Mouse (Mus musculus) liver, embryonic 16.5 days (tissue): ENCODE data around the gene AC124502.3. TPM values are rescaled to one million over a fixed set of nuclear protein-coding genes. Genes with fewer than 3 reads are reported as not detected.
"Not testable (repeated sequence)": the region's sequence is repeated elsewhere in the genome, so short reads cannot be mapped to it uniquely, and the experiment has no call there.

Experiments used
- ATAC-seq: fragments of 200-750 bp; cut with Nextera tagmentation; 2 replicates; pipeline ENCODE4 v1.8.0; 2017; ENCODE audit warnings: low read depth, mild to moderate bottlenecking, moderate number of reproducible peaks, moderate library complexity
- H3K27ac ChIP-seq: fragments of 300-500 bp; sonication (generic); 2 replicates; pipeline ENCODE4 v1.5.1; 2014; ENCODE audit warnings: mild to moderate bottlenecking, low read length
- H3K27me3 ChIP-seq: fragments of 300-500 bp; sonication (generic); 2 replicates; pipeline ENCODE4 v1.6.1; 2014; ENCODE audit warnings: low read depth, low read length, mixed read lengths; ENCODE audit not compliant: control insufficient read depth, insufficient read depth
- H3K36me3 ChIP-seq: fragments of 300-500 bp; sonication (generic); 2 replicates; pipeline ENCODE4 v1.6.1; 2014; ENCODE audit warnings: mild to moderate bottlenecking; ENCODE audit not compliant: control insufficient read depth, insufficient read depth
- H3K4me1 ChIP-seq: fragments of 300-500 bp; sonication (generic); 2 replicates; pipeline ENCODE4 v1.6.1; 2014; ENCODE audit warnings: low read depth, low read length, mixed read lengths; ENCODE audit not compliant: control insufficient read depth
- H3K4me2 ChIP-seq: fragments of 300-500 bp; sonication (generic); 2 replicates; pipeline ENCODE4 v1.6.1; 2014; ENCODE audit warnings: low read depth, low read length, mixed read lengths
- H3K4me3 ChIP-seq: fragments of 300-500 bp; sonication (generic); 2 replicates; pipeline ENCODE4 v1.5.1; 2014; ENCODE audit warnings: low read depth, mild to moderate bottlenecking, low read length
- H3K9ac ChIP-seq: fragments of 300-500 bp; sonication (generic); 2 replicates; pipeline ENCODE4 v1.6.1; 2014; ENCODE audit warnings: low read depth, low read length
- H3K9me3 ChIP-seq: fragments of 300-500 bp; sonication (generic); replicated peaks from 2 replicates; pipeline ENCODE4 v1.6.1; 2016; ENCODE audit warnings: low read length; ENCODE audit not compliant: control insufficient read depth
- WGBS: fragments of 180-500 bp; shearing (Covaris S2); extraction: QIAGEN DNeasy Blood & Tissue Kit; methylation state at CpG from one replicate; pipeline ENCODE4 v1.1.7; 2014; ENCODE audit not compliant: insufficient replicate concordance; 5-methylcytosine and 5-hydroxymethylcytosine counted together
- polyA plus RNA-seq: library from polyadenylated mRNA; unstranded; fragments of >200 nt; fragmentation: Nextera tagmentation; extraction: Ambion mirVana; gene quantifications from 2 replicates; pipeline ENCODE4 v1.2.1, GENCODE M21; 2015

Gene AC124502.3
- polyA plus RNA-seq, 1 experiment from 2014 or later = 0.58 TPM

- Histone ChIP-seq H3K27ac (no peak overlapping the region), H3K27me3 (peaks cover 10% of the 10 kb centered on the region; the same call in 1 of the 2 replicates), H3K4me2 (no peak overlapping the region), H3K9me3 (no peaks in the 10 kb centered on the region), H3K36me3 (no peaks in the 10 kb centered on the region), H3K4me3 (no peak overlapping the region), H3K4me1 (no peaks in the 10 kb centered on the region), H3K9ac (no peak overlapping the region)
- 46% methylated on average over 6 of the region's 6 CpGs for WGBS
- no peak for ATAC-seq
Measured at GRCm38 (mm10) chr19:4999445-5000140, 39.1 kb upstream of the AC124502.3 start.

- Histone ChIP-seq H3K36me3 (no peaks in the 10 kb centered on the region), H3K4me2 (no peak overlapping the region), H3K9ac (no peak overlapping the region), H3K9me3 (no peaks in the 10 kb centered on the region), H3K27ac (no peak overlapping the region), H3K4me3 (no peak overlapping the region), H3K27me3 (peaks cover 10% of the 10 kb centered on the region; the same call in 1 of the 2 replicates), H3K4me1 (no peaks in the 10 kb centered on the region)
- no peak; the same call in 1 of the 2 replicates for ATAC-seq
- WGBS = 2% methylated on average over 39 of the region's 39 CpGs
Measured at GRCm38 (mm10) chr19:5001666-5002406, 36.9 kb upstream of the AC124502.3 start.

GRCm38 (mm10) chr19:5003644-5004043, 35.0 kb upstream of the AC124502.3 start:
- H3K9me3 ChIP-seq, H3K27ac ChIP-seq, H3K4me3 ChIP-seq, H3K36me3 ChIP-seq, H3K4me1 ChIP-seq, H3K4me2 ChIP-seq, H3K9ac ChIP-seq, ATAC-seq: not testable (repeated sequence)
- peaks cover 10% of the 10 kb centered on the region; the same call in 1 of the 2 replicates for H3K27me3 ChIP-seq
- 28% methylated on average over 2 of the region's 2 CpGs for WGBS

GRCm38 (mm10) chr19:5004925-5005324, 33.8 kb upstream of the AC124502.3 start:
- Histone ChIP-seq H3K4me2 (no peak overlapping the region), H3K9me3 (no peaks in the 10 kb centered on the region), H3K27ac (no peak overlapping the region), H3K4me3 (no peak overlapping the region), H3K27me3 (peaks cover 8% of the 10 kb centered on the region; the same call in 1 of the 2 replicates), H3K4me1 (no peaks in the 10 kb centered on the region), H3K36me3 (no peaks in the 10 kb centered on the region), H3K9ac (no peak overlapping the region)
- 43% methylated on average over 4 of the region's 4 CpGs for WGBS
- ATAC-seq = no peak

- Histone ChIP-seq H3K4me3 (no peak overlapping the region), H3K27me3 (peaks cover 5% of the 10 kb centered on the region), H3K36me3 (no peaks in the 10 kb centered on the region), H3K4me1 (no peaks in the 10 kb centered on the region), H3K9ac (no peak overlapping the region), H3K27ac (no peak overlapping the region), H3K4me2 (no peak overlapping the region), H3K9me3 (no peaks in the 10 kb centered on the region)
- 42% methylated on average over 8 of the region's 8 CpGs for WGBS
- no peak for ATAC-seq
Measured at GRCm38 (mm10) chr19:5013138-5013537, 25.6 kb upstream of the AC124502.3 start.

GRCm38 (mm10) chr19:5014961-5015398, 23.7 kb upstream of the AC124502.3 start:
- no peaks in the 10 kb centered on the region for H3K36me3 ChIP-seq
- no peak for ATAC-seq
- no peaks in the 10 kb centered on the region for H3K4me1 ChIP-seq
- H3K27ac ChIP-seq = no peak overlapping the region
- H3K9me3 ChIP-seq = no peaks in the 10 kb centered on the region
- peaks cover 5% of the 10 kb centered on the region for H3K27me3 ChIP-seq
- WGBS = 13% methylated on average over 8 of the region's 8 CpGs
- H3K9ac ChIP-seq = no peak overlapping the region
- H3K4me3 ChIP-seq = no peak overlapping the region
- H3K4me2 ChIP-seq = no peak overlapping the region

GRCm38 (mm10) chr19:5016221-5016742, 22.4 kb upstream of the AC124502.3 start:
- Histone ChIP-seq H3K36me3 (no peaks in the 10 kb centered on the region), H3K4me1 (no peaks in the 10 kb centered on the region), H3K27me3 (peaks cover 5% of the 10 kb centered on the region), H3K4me3 (no peak overlapping the region), H3K9ac (no peak overlapping the region), H3K9me3 (no peaks in the 10 kb centered on the region), H3K4me2 (peak overlapping the region; percentile 5; the same call in 1 of the 2 replicates), H3K27ac (no peak overlapping the region)
- ATAC-seq = no peak
- 35% methylated on average over 10 of the region's 10 CpGs for WGBS

GRCm38 (mm10) chr19:5016782-5017181, 21.9 kb upstream of the AC124502.3 start:
- no peak overlapping the region for H3K9ac ChIP-seq
- H3K36me3 ChIP-seq = no peaks in the 10 kb centered on the region
- 18% methylated on average over 12 of the region's 12 CpGs for WGBS
- no peaks in the 10 kb centered on the region for H3K4me1 ChIP-seq
- H3K9me3 ChIP-seq = no peaks in the 10 kb centered on the region
- peaks cover 5% of the 10 kb centered on the region for H3K27me3 ChIP-seq
- no peak overlapping the region for H3K4me3 ChIP-seq
- peak overlapping the region; percentile 5; the same call in 1 of the 2 replicates for H3K4me2 ChIP-seq
- no peak overlapping the region for H3K27ac ChIP-seq
- ATAC-seq = no peak

GRCm38 (mm10) chr19:5017611-5018010, 21.1 kb upstream of the AC124502.3 start:
- Histone ChIP-seq H3K4me2 (no peak overlapping the region), H3K36me3 (no peaks in the 10 kb centered on the region), H3K27ac (no peak overlapping the region), H3K9me3 (no peaks in the 10 kb centered on the region), H3K4me3 (no peak overlapping the region), H3K4me1 (no peaks in the 10 kb centered on the region), H3K9ac (no peak overlapping the region), H3K27me3 (peaks cover 5% of the 10 kb centered on the region)
- ATAC-seq = no peak
- 70% methylated on average over 4 of the region's 4 CpGs for WGBS
